17 mouse cellular contexts compared by ENCODE assay signal in genomic region chr4:46718624-46719023, GRCm38 (mm10).
DNase-seq lines count a peak whose midpoint lies in the region; ATAC-seq and TF ChIP-seq lines count a peak whose summit lies in the region.
"Had no signal": no experiment of that assay in that cellular context is flagged by ENCODE, and none has a peak within 500 bp of the region (broad histone marks: within the 10 kb centered on the region; RNA-seq: fewer than 3 reads in every experiment).

No protein-coding gene starts in this region.

- H3K4me1 ChIP-seq in kidney, embryonic 16.5 days (ENCODE audit: insufficient read depth, low read length): no peaks in the 10 kb centered on the region
- H3K4me1 ChIP-seq in midbrain, embryonic 10.5 days: peaks cover 53% of the 10 kb centered on the region
- H3K4me1 ChIP-seq in midbrain, postnatal 0 days (ENCODE audit: insufficient read depth, low read length): no peaks in the 10 kb centered on the region
- H3K4me1 ChIP-seq: embryonic facial prominence, embryonic 13.5 days; embryonic facial prominence, embryonic 15.5 days had no signal

- H3K4me2 ChIP-seq in kidney, embryonic 16.5 days (replicated peaks; ENCODE audit: low read depth, low read length): no peak overlapping the region
- H3K4me2 ChIP-seq in midbrain, postnatal 0 days (ENCODE audit: low read depth, low read length, poor library complexity, severe bottlenecking): no peak overlapping the region
- H3K4me2 ChIP-seq: embryonic facial prominence, embryonic 13.5 days; embryonic facial prominence, embryonic 15.5 days; forebrain, embryonic 13.5 days had no signal

- H3K36me3 ChIP-seq in kidney, embryonic 16.5 days (ENCODE audit: insufficient read depth, low read length): no peaks in the 10 kb centered on the region
- no peaks in the 10 kb centered on the region for H3K36me3 ChIP-seq in midbrain, embryonic 10.5 days
- 0 out of 2 replicates have a peak, but pooled peaks cover 6% of the 10 kb centered on the region for H3K36me3 ChIP-seq in midbrain, postnatal 0 days (ENCODE audit: insufficient read depth, low read length)
- H3K36me3 ChIP-seq: embryonic facial prominence, embryonic 13.5 days; embryonic facial prominence, embryonic 15.5 days had no signal

- H3K4me3 ChIP-seq in kidney, embryonic 16.5 days (ENCODE audit: low read length): no peak overlapping the region
- no peak overlapping the region for H3K4me3 ChIP-seq in midbrain, embryonic 10.5 days
- no peak overlapping the region for H3K4me3 ChIP-seq in midbrain, postnatal 0 days (ENCODE audit: low read depth, low read length)
- H3K4me3 ChIP-seq: embryonic facial prominence, embryonic 13.5 days; embryonic facial prominence, embryonic 15.5 days; erythroblast, embryonic 14.5 days; forebrain, embryonic 13.5 days had no signal

- no peak overlapping the region for H3K27ac ChIP-seq in kidney, embryonic 16.5 days (ENCODE audit: low read length)
- peak overlapping the region; percentile 4; the same call in 1 of the 2 replicates for H3K27ac ChIP-seq in midbrain, embryonic 10.5 days (replicated peaks)
- no peak overlapping the region for H3K27ac ChIP-seq in midbrain, postnatal 0 days (ENCODE audit: low read depth, low read length)
- H3K27ac ChIP-seq: embryonic facial prominence, embryonic 13.5 days; embryonic facial prominence, embryonic 15.5 days; forebrain, embryonic 13.5 days had no signal

- no peak overlapping the region for H3K9ac ChIP-seq in kidney, embryonic 16.5 days (replicated peaks; ENCODE audit: low read length)
- H3K9ac ChIP-seq in midbrain, postnatal 0 days (replicated peaks; ENCODE audit: low read length, poor library complexity, severe bottlenecking): no peak overlapping the region
- H3K9ac ChIP-seq: embryonic facial prominence, embryonic 13.5 days; embryonic facial prominence, embryonic 15.5 days; forebrain, embryonic 13.5 days had no signal

- DNase-seq in kidney, adult 18-20 months: no peak
- DNase-seq in midbrain, embryonic 10.5 days (ENCODE audit: low spot score): no peak
- DNase-seq in midbrain, postnatal 0 days (ENCODE audit: low spot score): no peak
- DNase-seq: adrenal gland, adult 2 months; adrenal gland, postnatal 10 days; adrenal gland, postnatal 25 days; cerebellum, adult 11 months; cerebellum, adult 18-20 months; cerebellum, adult 8-10 months; cerebellum, adult 9-11 months; embryo, embryonic 11 days had no signal

- TF ChIP-seq CTCF in midbrain, postnatal 0 days (IDR thresholded peaks at IDR 0.05): no peak

- 0 out of 2 replicates have a peak, but pooled peaks cover 2% of the 10 kb centered on the region for H3K27me3 ChIP-seq in kidney, embryonic 16.5 days (ENCODE audit: insufficient read depth, low read length)
- no peaks in the 10 kb centered on the region for H3K27me3 ChIP-seq in midbrain, embryonic 10.5 days (ENCODE audit: low read depth, poor library complexity, severe bottlenecking)
- no peaks in the 10 kb centered on the region for H3K27me3 ChIP-seq in midbrain, postnatal 0 days (ENCODE audit: insufficient read depth, low read length)
- H3K27me3 ChIP-seq: embryonic facial prominence, embryonic 15.5 days; forebrain, embryonic 13.5 days had no signal

- H3K9me3 ChIP-seq in kidney, embryonic 16.5 days (ENCODE audit: low read length): no peaks in the 10 kb centered on the region
- H3K9me3 ChIP-seq in midbrain, embryonic 10.5 days (replicated peaks): no peaks in the 10 kb centered on the region
- H3K9me3 ChIP-seq in midbrain, postnatal 0 days (ENCODE audit: low read length): no peaks in the 10 kb centered on the region
- H3K9me3 ChIP-seq: embryonic facial prominence, embryonic 13.5 days; embryonic facial prominence, embryonic 15.5 days; forebrain, embryonic 13.5 days had no signal

- 0 out of 2 replicates have a peak, but pooled peaks have one; percentile 8 for ATAC-seq in kidney, embryonic 16.5 days (ENCODE audit: low FRiP score, low TSS enrichment)
- ATAC-seq in midbrain, postnatal 0 days (ENCODE audit: low FRiP score): no peak
- ATAC-seq: forebrain, embryonic 13.5 days; forebrain, embryonic 16.5 days had no signal

- WGBS in kidney, embryonic 16.5 days: 37% methylated on average over 7 of the region's 7 CpGs
- 32% methylated on average over 7 of the region's 7 CpGs for WGBS in midbrain, embryonic 10.5 days
- 31% methylated on average over 7 of the region's 7 CpGs for WGBS in midbrain, postnatal 0 days
